Mouse (Mus musculus) forebrain, postnatal 0 days (tissue): ENCODE data around the gene Zfp644. TPM values are rescaled to one million over a fixed set of nuclear protein-coding genes. Genes with fewer than 3 reads are reported as not detected.
A peak's percentile ranks its signal among the peaks of the same experiment; 100 is the strongest.

Experiments used
- ATAC-seq: fragments of 200-750 bp; cut with Nextera tagmentation; 2 replicates; pipeline ENCODE4 v1.8.0; 2017; ENCODE audit warnings: mild to moderate bottlenecking, moderate library complexity
- DNase-seq: peaks from one replicate; pipeline ENCODE4 v3.0.0-alpha.2; 2015
- H3K27ac ChIP-seq: fragments of 300-500 bp; sonication (generic); 2 replicates; pipeline ENCODE4 v1.5.1; 2014; ENCODE audit warnings: low read depth, mild to moderate bottlenecking, antibody characterized with exemption, low read length, moderate library complexity, mixed read lengths
- H3K27me3 ChIP-seq: fragments of 300-500 bp; sonication (generic); 2 replicates; pipeline ENCODE4 v1.6.1; 2014; ENCODE audit warnings: mild to moderate bottlenecking, low read length, mixed read lengths; ENCODE audit not compliant: insufficient read depth
- H3K36me3 ChIP-seq: fragments of 300-500 bp; sonication (generic); 2 replicates; pipeline ENCODE4 v1.6.1; 2014; ENCODE audit warnings: mild to moderate bottlenecking, moderate library complexity; ENCODE audit not compliant: insufficient read depth
- H3K4me1 ChIP-seq: fragments of 300-500 bp; sonication (generic); 2 replicates; pipeline ENCODE4 v1.6.1; 2014; ENCODE audit warnings: antibody characterized with exemption; ENCODE audit not compliant: insufficient read depth
- H3K4me2 ChIP-seq: fragments of 300-500 bp; sonication (generic); 2 replicates; pipeline ENCODE4 v1.6.1; 2014; ENCODE audit warnings: low read depth, mild to moderate bottlenecking, moderate library complexity
- H3K4me3 ChIP-seq: fragments of 300-500 bp; sonication (generic); 2 replicates; pipeline ENCODE4 v1.5.1; 2014; ENCODE audit warnings: low read depth, low read length, mixed read lengths
- H3K9ac ChIP-seq: fragments of 300-500 bp; sonication (generic); 2 replicates; pipeline ENCODE4 v1.6.1; 2014; ENCODE audit warnings: mild to moderate bottlenecking
- H3K9me3 ChIP-seq: fragments of 300-500 bp; sonication (generic); 2 replicates; pipeline ENCODE4 v1.6.1; 2016; ENCODE audit warnings: low read length
- CTCF ChIP-seq: sonication (generic); IDR thresholded peaks from 2 replicates; pipeline ENCODE4 v1.5.1; 2016; ENCODE audit warnings: antibody characterized with exemption, control low read depth, low read depth
- WGBS: fragments of 180-500 bp; shearing (Covaris S2); extraction: QIAGEN DNeasy Blood & Tissue Kit; methylation state at CpG from one replicate; pipeline ENCODE4 v1.1.7; 2014; 5-methylcytosine and 5-hydroxymethylcytosine counted together
- polyA plus RNA-seq: library from polyadenylated mRNA; unstranded; fragments of >200 nt; fragmentation: Nextera tagmentation; extraction: Ambion mirVana; gene quantifications from 2 replicates; pipeline ENCODE4 v1.2.1, GENCODE M21; 2015
- total RNA-seq: library from RNA; depleted of rRNA; stranded (reverse); fragments of >200 nt; gene quantifications from 2 replicates; pipeline ENCODE4 v1.2.3, GENCODE M21; 2014

Gene Zfp644
- total and polyA plus RNA-seq, 2 experiments from 2014 or later, result 70.8 to 132 TPM

DNA sequence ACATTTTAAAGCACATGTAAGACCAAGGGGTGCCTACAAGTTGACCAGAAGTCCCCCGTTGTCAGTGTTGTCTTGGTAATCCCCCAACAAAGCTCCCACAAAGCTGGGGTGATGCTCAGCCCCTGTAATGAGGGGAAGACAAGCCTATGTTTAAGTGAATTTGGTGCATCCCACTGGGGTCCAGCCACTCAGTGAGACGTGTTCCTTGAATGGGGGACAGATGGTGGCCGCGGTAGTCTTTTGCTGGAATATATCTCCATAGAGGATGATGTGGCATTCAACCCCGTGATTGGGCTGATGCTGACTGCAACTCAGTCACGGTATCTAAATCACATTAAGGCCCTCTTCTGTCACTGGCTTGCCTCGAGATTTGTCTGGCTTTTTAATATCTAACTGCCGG is 97.6 kb downstream of the Zfp644 start:
- no peaks in the 10 kb centered on the region for H3K9me3 ChIP-seq
- no peak overlapping the region for H3K4me2 ChIP-seq
- 0 out of 2 replicates have a peak, but pooled peaks cover 5% of the 10 kb centered on the region for H3K36me3 ChIP-seq
- no peak overlapping the region for H3K27ac ChIP-seq
- no peak for DNase-seq
- H3K4me3 ChIP-seq, result no peak overlapping the region
- H3K4me1 ChIP-seq, result no peaks in the 10 kb centered on the region
- 76% methylated on average over 8 of the region's 8 CpGs for WGBS
- no peak overlapping the region for H3K9ac ChIP-seq
- no peak for TF ChIP-seq CTCF
- H3K27me3 ChIP-seq, result no peaks in the 10 kb centered on the region
- no peak for ATAC-seq

DNA sequence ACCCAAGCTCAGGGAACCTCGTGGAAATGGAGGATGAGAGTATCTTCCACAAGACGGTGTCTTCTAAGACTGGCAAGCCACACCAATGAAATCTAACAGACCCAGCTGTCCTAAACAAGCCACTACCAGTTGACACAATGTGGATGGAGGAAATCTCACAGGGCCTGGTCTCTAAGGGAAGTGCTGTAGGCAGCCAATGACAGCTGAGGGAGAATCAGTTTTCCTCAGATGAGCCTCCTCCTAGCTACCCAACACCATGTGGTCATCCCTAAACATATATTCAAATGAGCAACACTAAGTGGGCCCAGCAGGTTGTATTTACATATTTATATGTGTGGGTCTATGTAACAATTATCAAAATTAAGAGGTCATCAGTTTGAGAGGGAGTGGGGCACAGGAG is 99.6 kb downstream of the Zfp644 start:
- no peaks in the 10 kb centered on the region for H3K4me1 ChIP-seq
- no peak for TF ChIP-seq CTCF
- WGBS, result 75% methylated on average over 2 of the region's 2 CpGs
- no peaks in the 10 kb centered on the region for H3K9me3 ChIP-seq
- no peaks in the 10 kb centered on the region for H3K27me3 ChIP-seq
- H3K9ac ChIP-seq, result no peak overlapping the region
- H3K4me2 ChIP-seq, result no peak overlapping the region
- DNase-seq, result peak; percentile 40
- 0 out of 2 replicates have a peak, but pooled peaks cover 5% of the 10 kb centered on the region for H3K36me3 ChIP-seq
- peak; percentile 93 for ATAC-seq
- H3K27ac ChIP-seq, result no peak overlapping the region
- H3K4me3 ChIP-seq, result no peak overlapping the region

DNA sequence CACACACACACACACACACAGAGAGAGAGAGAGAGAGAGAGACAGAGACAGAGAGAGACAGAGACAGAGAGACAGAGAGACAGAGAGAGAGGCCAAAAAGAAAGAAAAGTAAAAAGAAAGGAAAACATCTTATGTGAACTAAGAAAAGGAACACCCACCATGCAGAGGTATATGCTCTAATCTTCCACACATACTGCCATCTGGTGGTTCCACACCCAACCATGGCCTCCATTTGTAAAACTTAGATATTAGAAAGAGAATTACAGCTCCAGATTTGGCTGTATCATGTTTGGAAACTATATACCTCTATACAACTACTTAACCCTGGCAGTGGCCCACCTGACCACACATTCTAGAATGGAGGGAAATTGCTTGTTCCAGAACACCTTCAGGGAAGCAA is 102.7 kb downstream of the Zfp644 start:
- H3K36me3 ChIP-seq, result 0 out of 2 replicates have a peak, but pooled peaks cover 5% of the 10 kb centered on the region
- no peaks in the 10 kb centered on the region for H3K9me3 ChIP-seq
- H3K4me1 ChIP-seq, result no peaks in the 10 kb centered on the region
- H3K4me3 ChIP-seq, result no peak overlapping the region
- H3K4me2 ChIP-seq, result no peak overlapping the region
- peak; percentile 31 for TF ChIP-seq CTCF
- H3K27me3 ChIP-seq, result no peaks in the 10 kb centered on the region
- no peak overlapping the region for H3K27ac ChIP-seq
- no peak for DNase-seq
- ATAC-seq, result no peak
- H3K9ac ChIP-seq, result no peak overlapping the region

DNA sequence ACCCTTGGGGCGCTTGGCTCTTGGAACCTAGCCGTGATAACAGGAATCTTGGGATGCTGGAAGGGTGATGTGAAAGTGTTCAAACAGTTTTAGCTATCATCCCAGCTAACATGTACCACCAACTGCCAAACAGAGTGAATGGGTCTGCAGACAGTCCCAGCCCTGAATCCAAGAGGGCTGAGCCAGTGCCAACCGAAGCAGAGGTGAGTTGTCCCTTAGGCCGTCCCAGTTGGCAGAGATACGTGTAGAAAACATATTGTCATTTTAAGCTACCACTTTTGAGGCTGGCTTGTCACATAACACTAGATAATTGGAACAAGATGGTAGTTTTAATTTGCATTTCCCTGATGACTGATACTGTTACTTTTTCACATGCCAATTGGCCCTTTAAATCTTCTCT is 106.4 kb downstream of the Zfp644 start:
- no peak overlapping the region for H3K9ac ChIP-seq
- H3K36me3 ChIP-seq, result 0 out of 2 replicates have a peak, but pooled peaks cover 8% of the 10 kb centered on the region

DNA sequence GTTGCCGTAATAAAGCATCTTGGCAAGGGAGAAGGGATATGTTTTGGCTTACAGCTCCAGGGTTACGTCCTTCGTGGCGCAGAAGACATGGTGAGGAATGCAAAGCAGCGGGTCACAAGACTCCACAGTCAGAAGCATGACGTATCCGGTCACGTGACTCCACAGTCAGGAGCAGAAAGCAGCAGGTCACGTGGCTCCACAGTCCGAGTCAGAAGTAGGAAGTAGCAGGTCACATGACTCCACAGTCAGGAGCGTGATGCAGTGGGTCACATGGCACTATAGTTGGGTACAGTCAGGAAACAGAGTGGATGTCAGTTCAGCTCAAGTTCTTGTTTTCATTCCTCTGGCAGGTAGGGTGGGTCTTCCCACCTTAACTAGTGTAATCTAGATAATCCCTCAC is 107.4 kb downstream of the Zfp644 start:
- Histone ChIP-seq H3K4me3 (no peak overlapping the region), H3K9me3 (no peaks in the 10 kb centered on the region), H3K36me3 (0 out of 2 replicates have a peak, but pooled peaks cover 8% of the 10 kb centered on the region), H3K9ac (no peak overlapping the region), H3K27ac (no peak overlapping the region), H3K4me1 (no peaks in the 10 kb centered on the region), H3K4me2 (no peak overlapping the region), H3K27me3 (no peaks in the 10 kb centered on the region)
- TF ChIP-seq CTCF, result no peak
- ATAC-seq (no peak), DNase-seq (no peak)
- WGBS, result 94% methylated on average over 11 of the region's 11 CpGs

More for the DNA sequence above, 106.4 kb downstream of the Zfp644 start:
- TF ChIP-seq CTCF, result no peak
- 53% methylated on average over 5 of the region's 5 CpGs for WGBS
- Histone ChIP-seq H3K4me2 (no peak overlapping the region), H3K9me3 (no peaks in the 10 kb centered on the region), H3K27ac (no peak overlapping the region), H3K4me1 (no peaks in the 10 kb centered on the region), H3K27me3 (no peaks in the 10 kb centered on the region), H3K4me3 (no peak overlapping the region)
- ATAC-seq, result no peak
- DNase-seq, result no peak

DNA sequence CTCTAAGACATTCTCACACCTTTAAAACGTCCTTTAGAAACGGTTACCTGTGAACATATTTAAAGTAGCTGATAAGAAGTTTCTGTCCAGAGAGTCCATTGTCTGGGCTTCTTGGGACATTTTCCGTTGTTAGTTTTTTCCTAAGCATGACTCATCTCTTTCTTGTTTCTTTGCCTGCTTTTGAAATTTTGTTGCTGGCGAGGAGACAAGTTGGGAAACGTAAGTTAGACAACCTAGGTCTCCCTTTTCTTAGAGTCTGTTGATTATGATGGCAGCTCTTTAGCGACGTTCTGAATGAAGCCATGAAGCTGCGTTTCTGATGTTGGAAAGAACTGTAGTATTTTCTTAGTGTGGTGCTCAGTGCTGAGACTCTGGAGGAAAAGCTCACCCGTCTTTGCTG is 108.1 kb downstream of the Zfp644 start:
- Histone ChIP-seq H3K27me3 (no peaks in the 10 kb centered on the region), H3K9me3 (no peaks in the 10 kb centered on the region), H3K4me2 (no peak overlapping the region), H3K36me3 (0 out of 2 replicates have a peak, but pooled peaks cover 8% of the 10 kb centered on the region), H3K27ac (no peak overlapping the region), H3K4me3 (no peak overlapping the region), H3K9ac (no peak overlapping the region), H3K4me1 (no peaks in the 10 kb centered on the region)
- WGBS, result 90% methylated on average over 9 of the region's 9 CpGs
- ATAC-seq, result no peak
- TF ChIP-seq CTCF, result no peak
- no peak for DNase-seq

DNA sequence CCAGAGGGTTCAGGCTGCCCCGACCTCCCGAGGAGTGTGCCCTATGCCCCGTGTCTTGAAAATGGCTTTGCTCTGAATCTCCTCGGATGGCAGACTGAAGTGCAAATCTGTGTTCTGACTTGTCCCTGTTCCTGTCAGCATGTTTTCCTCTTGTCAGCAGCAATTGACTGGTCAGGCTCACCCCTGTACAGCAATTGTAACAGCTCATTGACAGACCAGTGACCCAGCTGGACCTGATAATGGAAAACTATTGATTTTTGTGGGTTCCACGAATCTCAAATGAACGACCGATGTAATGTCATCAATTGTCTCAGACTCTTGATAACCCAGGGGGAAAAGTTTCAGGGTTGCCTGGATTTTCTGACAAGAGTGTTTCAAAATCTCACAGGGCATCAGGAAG is 116.1 kb downstream of the Zfp644 start:
- no peak for TF ChIP-seq CTCF
- no peaks in the 10 kb centered on the region for H3K36me3 ChIP-seq
- H3K4me1 ChIP-seq, result no peaks in the 10 kb centered on the region
- ATAC-seq, result no peak
- no peak overlapping the region for H3K9ac ChIP-seq
- DNase-seq, result no peak
- WGBS, result 88% methylated on average over 7 of the region's 7 CpGs
- no peaks in the 10 kb centered on the region for H3K9me3 ChIP-seq
- no peak overlapping the region for H3K4me2 ChIP-seq
- H3K27ac ChIP-seq, result no peak overlapping the region
- H3K4me3 ChIP-seq, result no peak overlapping the region
- peaks cover 5% of the 10 kb centered on the region for H3K27me3 ChIP-seq
